Mouse (Mus musculus) hindbrain, embryonic 15.5 days (tissue): ENCODE data around the gene Slc38a6. TPM values are rescaled to one million over a fixed set of nuclear protein-coding genes. Genes with fewer than 3 reads are reported as not detected.
A peak's percentile ranks its signal among the peaks of the same experiment; 100 is the strongest.

Experiments used
- ATAC-seq: fragments of 200-750 bp; cut with Nextera tagmentation; 2 replicates; pipeline ENCODE4 v1.8.0; 2017; ENCODE audit warnings: low read depth, moderate number of reproducible peaks, moderate TSS enrichment; ENCODE audit not compliant: low FRiP score
- H3K27ac ChIP-seq: fragments of 300-500 bp; sonication (generic); replicated peaks from 2 replicates; pipeline ENCODE4 v1.5.1; 2015; ENCODE audit warnings: mild to moderate bottlenecking, inconsistent platforms
- H3K27me3 ChIP-seq: fragments of 300-500 bp; sonication (generic); 2 replicates; pipeline ENCODE4 v1.6.1; 2015; ENCODE audit warnings: control low read depth, inconsistent platforms
- H3K36me3 ChIP-seq: fragments of 300-500 bp; sonication (generic); 2 replicates; pipeline ENCODE4 v1.6.1; 2015; ENCODE audit warnings: control low read depth, inconsistent platforms
- H3K4me1 ChIP-seq: fragments of 300-500 bp; sonication (generic); replicated peaks from 2 replicates; pipeline ENCODE4 v1.6.1; 2015; ENCODE audit warnings: control low read depth, inconsistent platforms
- H3K4me2 ChIP-seq: fragments of 300-500 bp; sonication (generic); 2 replicates; pipeline ENCODE4 v1.6.1; 2015; ENCODE audit warnings: moderate library complexity, mild to moderate bottlenecking, inconsistent platforms
- H3K4me3 ChIP-seq: fragments of 300-500 bp; sonication (generic); 2 replicates; pipeline ENCODE4 v1.5.1; 2015; ENCODE audit warnings: mild to moderate bottlenecking, inconsistent platforms
- H3K9ac ChIP-seq: fragments of 300-500 bp; sonication (generic); 2 replicates; pipeline ENCODE4 v1.6.1; 2015; ENCODE audit warnings: inconsistent platforms
- H3K9me3 ChIP-seq: fragments of 300-500 bp; sonication (generic); 2 replicates; pipeline ENCODE4 v1.6.1; 2016; ENCODE audit warnings: control low read depth, inconsistent platforms
- WGBS: fragments of 180-500 bp; shearing (Covaris S2); methylation state at CpG from one replicate; pipeline ENCODE4 v1.1.7; 2015; 5-methylcytosine and 5-hydroxymethylcytosine counted together
- polyA plus RNA-seq: library from polyadenylated mRNA; unstranded; fragments of >200 nt; fragmentation: Nextera tagmentation; extraction: Ambion mirVana; gene quantifications from 2 replicates; pipeline ENCODE4 v1.2.1, GENCODE M21; 2015

Gene Slc38a6
- polyA plus RNA-seq, 1 experiment from 2014 or later, result 9.1 TPM

DNA sequence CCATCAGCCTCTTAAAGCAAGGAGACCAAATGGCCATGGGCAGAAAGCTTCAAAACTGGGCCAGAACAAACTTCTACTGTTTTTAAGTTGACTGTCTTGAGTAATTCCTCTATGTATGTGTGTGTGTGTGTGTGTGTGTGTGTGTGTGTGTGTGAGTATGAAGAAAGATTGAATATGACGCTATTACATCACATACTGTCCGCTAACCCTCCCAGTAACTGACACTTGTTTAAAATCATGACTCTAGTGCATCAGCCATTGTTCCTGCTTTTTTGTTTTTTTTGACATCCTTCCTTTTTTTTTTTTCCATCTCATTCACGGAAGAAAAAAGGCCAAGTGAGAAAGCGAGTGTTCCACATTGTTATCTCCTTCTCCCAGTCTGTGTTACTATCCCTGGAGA lies 72.9 kb downstream of the Slc38a6 start:
- no peaks in the 10 kb centered on the region for H3K36me3 ChIP-seq
- WGBS, result 70% methylated on average over 4 of the region's 4 CpGs
- ATAC-seq, result no peak

DNA sequence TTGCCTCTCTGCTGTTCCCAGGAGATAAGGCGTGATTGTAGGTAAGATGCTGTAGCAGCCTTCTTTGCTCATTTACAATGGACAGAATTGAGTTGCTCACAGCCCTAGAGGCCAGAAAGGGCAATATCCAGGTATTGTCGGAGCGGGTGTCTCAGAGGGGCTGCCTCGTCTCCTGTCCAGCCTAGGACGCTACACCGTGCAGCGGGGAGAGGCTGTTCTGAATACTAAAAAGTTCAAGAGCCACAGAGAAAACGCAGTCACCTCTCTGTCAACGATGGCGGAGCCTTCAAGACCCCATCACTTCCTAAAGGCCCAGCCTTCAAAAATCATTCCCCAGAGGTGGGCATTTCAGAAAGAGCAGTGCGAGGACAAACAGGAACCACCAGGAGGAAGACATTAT lies 74.6 kb downstream of the Slc38a6 start:
- Histone ChIP-seq H3K4me1 (no peaks in the 10 kb centered on the region), H3K9me3 (no peaks in the 10 kb centered on the region), H3K27me3 (no peaks in the 10 kb centered on the region), H3K4me2 (no peak overlapping the region), H3K9ac (no peak overlapping the region), H3K36me3 (no peaks in the 10 kb centered on the region), H3K27ac (no peak overlapping the region), H3K4me3 (no peak overlapping the region)
- WGBS, result 72% methylated on average over 11 of the region's 11 CpGs
- ATAC-seq, result no peak

More for the DNA sequence above, 72.9 kb downstream of the Slc38a6 start:
- Histone ChIP-seq H3K9ac (no peak overlapping the region), H3K4me3 (no peak overlapping the region), H3K9me3 (no peaks in the 10 kb centered on the region), H3K27me3 (no peaks in the 10 kb centered on the region), H3K4me2 (no peak overlapping the region), H3K4me1 (no peaks in the 10 kb centered on the region), H3K27ac (no peak overlapping the region)

DNA sequence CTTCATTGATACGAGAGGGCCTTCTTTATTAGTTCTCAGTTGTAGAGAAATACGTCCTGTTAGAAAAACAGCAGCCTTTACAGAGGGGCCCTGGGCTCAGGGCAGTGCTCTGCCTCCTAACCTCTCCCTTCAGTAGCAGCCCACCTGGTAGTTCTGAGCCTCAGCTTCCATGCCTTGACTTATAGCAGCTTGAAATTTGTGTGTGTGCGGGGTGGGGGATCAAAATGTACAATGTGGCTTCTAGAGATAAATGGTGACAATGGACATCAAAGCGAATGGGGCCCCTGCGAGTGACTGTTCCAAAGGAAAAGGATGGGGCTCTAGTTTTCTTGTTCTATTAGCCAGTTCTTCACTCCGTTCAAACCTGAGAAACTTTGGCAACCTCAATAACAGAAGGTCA lies 76.8 kb downstream of the Slc38a6 start:
- Histone ChIP-seq H3K27me3 (no peaks in the 10 kb centered on the region), H3K27ac (no peak overlapping the region), H3K36me3 (no peaks in the 10 kb centered on the region), H3K9me3 (no peaks in the 10 kb centered on the region), H3K4me3 (no peak overlapping the region), H3K4me1 (peaks cover 5% of the 10 kb centered on the region; the same call in 1 of the 2 replicates), H3K4me2 (no peak overlapping the region), H3K9ac (no peak overlapping the region)
- no peak for ATAC-seq
- WGBS, result 91% methylated on average over 6 of the region's 6 CpGs

DNA sequence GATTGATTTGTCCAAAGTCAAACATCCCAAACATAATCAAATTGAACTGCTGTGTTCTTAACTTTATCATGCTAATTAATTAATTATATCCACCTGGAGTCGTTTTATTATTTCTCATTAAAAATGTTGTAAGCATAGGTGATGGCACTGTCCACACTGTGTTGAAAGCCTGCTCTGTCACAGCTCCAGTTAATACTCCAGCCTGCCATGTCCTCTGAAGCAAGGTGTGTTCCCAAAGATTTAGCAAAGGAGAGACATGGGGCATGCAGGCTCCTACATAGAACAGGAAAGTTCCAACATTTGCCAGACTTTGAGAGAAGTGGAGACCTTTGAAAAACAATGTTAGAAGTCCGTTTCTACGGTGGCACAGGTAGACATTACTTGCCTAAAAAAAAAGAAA lies 77.4 kb downstream of the Slc38a6 start:
- Histone ChIP-seq H3K9ac (no peak overlapping the region), H3K27me3 (no peaks in the 10 kb centered on the region), H3K36me3 (no peaks in the 10 kb centered on the region), H3K9me3 (no peaks in the 10 kb centered on the region), H3K4me2 (no peak overlapping the region), H3K4me1 (peaks cover 5% of the 10 kb centered on the region; the same call in 1 of the 2 replicates), H3K27ac (no peak overlapping the region), H3K4me3 (no peak overlapping the region)
- no peak for ATAC-seq
- WGBS, result 95% methylated on average over 3 of the region's 3 CpGs

DNA sequence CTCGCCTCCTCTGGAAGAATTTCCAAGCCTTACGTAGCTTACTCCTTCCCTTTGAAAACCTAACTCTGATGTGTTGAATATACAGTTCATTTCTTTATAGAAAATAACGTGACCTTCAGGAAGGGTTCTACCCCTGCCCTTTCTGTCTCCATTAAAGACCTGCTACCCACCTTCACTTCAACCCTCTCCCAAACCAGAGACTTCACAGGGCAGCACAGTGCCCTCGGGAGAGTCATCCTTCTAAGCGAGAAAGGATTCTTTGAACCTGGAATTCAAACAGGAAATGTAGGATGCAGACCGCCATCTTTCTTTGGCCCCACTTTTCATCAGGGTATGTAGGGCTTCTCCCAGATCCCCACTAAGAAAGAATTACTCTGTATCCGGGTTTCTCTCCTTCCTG lies 80.0 kb downstream of the Slc38a6 start:
- no peaks in the 10 kb centered on the region for H3K36me3 ChIP-seq
- H3K9me3 ChIP-seq, result no peaks in the 10 kb centered on the region
- ATAC-seq, result no peak
- no peaks in the 10 kb centered on the region for H3K27me3 ChIP-seq
- WGBS, result 95% methylated on average over 7 of the region's 7 CpGs
- H3K9ac ChIP-seq, result no peak overlapping the region
- H3K4me3 ChIP-seq, result no peak overlapping the region
- H3K4me1 ChIP-seq, result peaks cover 16% of the 10 kb centered on the region
- H3K27ac ChIP-seq, result no peak overlapping the region
- no peak overlapping the region for H3K4me2 ChIP-seq

DNA sequence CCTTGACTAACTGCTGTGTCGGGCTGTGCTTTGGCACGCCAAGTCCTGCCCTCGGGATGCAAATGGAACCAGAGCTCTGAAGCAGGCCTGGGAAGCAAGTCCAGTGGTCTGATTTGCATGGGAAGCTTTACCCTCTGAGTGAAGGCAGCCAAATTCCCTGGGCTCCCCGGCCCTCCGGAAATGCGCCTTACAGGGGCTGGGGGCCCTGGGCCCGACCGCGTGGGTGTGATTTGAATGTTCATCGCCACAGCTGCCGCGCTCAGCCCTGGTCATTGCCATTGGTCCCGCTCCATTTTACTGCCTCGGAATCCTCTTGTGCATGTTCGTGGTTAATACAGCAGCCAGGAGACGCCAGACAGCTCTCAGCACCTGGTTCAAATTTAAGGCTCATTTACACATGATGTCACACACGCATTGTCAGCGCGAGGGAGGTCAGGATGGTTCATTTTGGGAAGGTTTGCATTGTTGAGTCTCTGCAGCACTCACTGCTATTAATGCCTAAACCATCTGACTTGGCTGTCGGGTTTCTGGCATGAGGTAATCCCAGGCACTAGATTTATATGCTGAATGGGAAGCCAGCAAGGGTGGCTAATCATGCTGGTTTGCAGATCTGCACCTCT lies 81.0 kb downstream of the Slc38a6 start:
- Histone ChIP-seq H3K4me3 (no peak overlapping the region), H3K4me2 (peak overlapping the region; percentile 6; the same call in 1 of the 2 replicates), H3K9ac (no peak overlapping the region), H3K4me1 (peaks cover 16% of the 10 kb centered on the region), H3K27me3 (no peaks in the 10 kb centered on the region), H3K9me3 (no peaks in the 10 kb centered on the region), H3K27ac (no peak overlapping the region), H3K36me3 (no peaks in the 10 kb centered on the region)
- peak; percentile 77 for ATAC-seq
- 24% methylated on average over 20 of the region's 20 CpGs for WGBS

DNA sequence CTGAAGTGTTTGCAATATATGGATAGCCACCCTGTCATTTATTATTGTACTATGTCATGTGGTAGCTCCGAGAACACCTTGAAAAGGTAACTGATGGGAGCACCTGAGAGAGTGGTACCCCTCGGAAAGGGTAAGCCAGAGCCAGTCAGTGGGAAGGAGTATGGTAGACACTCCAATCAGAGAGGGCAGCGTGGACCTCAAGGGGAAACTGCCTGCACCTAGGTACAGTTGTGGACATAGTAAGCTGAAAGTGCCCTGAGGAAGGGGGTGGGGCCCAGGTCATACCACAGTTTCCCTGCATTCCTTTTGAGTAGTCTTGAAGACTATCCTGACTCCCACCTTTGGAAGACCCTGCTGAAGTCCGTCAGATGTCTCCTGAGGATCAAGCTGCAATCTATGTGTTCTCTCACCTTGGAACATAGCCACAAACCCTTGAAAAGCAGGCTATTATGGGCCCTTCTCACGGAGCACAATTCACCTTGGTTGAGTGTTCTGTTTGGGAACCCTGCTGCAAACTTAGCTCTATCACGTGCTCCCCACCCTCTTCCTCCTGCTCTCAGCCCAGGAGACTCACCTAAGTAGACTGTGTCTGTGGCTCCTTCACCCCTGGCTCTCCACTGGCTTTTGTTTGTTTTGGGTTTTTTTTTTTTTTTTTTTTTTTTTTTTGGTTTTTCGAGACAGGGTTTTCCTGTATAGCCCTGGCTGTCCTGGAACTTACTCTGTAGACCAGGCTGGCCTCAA lies 82.5 kb downstream of the Slc38a6 start:
- H3K27me3 ChIP-seq, result no peaks in the 10 kb centered on the region
- no peak overlapping the region for H3K4me2 ChIP-seq
- H3K9ac ChIP-seq, result no peak overlapping the region
- no peak for ATAC-seq
- H3K27ac ChIP-seq, result no peak overlapping the region
- 90% methylated on average over 7 of the region's 7 CpGs for WGBS
- H3K36me3 ChIP-seq, result no peaks in the 10 kb centered on the region
- no peak overlapping the region for H3K4me3 ChIP-seq
- H3K9me3 ChIP-seq, result no peaks in the 10 kb centered on the region
- peaks cover 16% of the 10 kb centered on the region for H3K4me1 ChIP-seq

DNA sequence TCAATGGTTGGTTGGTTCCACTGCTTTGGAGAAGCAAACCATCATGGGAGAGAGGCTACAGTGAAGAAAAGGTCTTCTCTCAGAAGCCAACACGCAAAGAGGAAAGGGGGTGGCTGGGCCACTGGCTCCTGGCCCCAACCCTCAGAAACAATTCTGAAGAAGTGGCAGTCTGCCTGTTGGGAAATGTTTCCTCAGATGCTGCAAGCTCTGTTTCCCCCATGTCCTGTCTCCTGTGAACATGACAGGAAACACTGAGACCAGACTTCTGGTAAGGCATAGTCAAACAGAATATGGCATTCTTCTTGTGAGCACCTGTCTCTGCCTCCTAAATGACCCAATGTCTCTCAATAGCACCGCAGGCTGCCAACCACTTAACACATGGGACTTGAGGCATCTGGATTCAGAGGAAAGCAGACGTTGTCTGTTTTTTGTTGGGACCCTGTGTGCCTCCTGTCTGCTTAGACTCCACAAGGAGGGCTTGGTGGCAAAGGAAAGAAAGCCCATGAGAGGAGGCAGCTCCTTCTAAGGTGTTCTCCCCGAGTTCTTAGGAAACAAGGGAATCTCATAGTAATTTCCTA lies 83.9 kb downstream of the Slc38a6 start:
- Histone ChIP-seq H3K9me3 (no peaks in the 10 kb centered on the region), H3K9ac (no peak overlapping the region), H3K27ac (no peak overlapping the region), H3K4me2 (no peak overlapping the region), H3K36me3 (no peaks in the 10 kb centered on the region), H3K27me3 (no peaks in the 10 kb centered on the region), H3K4me3 (no peak overlapping the region), H3K4me1 (peaks cover 16% of the 10 kb centered on the region)
- WGBS, result 73% methylated on average over 4 of the region's 4 CpGs
- no peak for ATAC-seq

DNA sequence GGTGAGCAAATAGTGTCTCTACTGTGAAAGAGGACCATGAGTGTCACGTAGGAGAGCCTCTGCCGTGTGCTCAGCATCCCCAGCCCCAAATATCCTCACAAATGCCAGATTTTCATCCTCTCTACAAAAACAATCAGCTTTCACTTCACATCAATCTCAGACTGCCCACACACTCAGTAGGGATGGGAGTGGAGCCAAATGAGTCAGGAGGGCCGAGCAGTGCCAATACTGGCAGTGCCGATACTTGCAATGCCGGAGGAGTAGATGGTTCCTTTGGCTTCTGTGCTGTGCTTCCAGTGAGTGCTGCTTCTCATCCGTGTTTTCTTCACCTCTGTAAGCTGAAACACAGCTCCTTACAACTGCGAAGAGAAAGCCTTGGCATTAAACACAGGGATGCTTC lies 84.6 kb downstream of the Slc38a6 start:
- peaks cover 16% of the 10 kb centered on the region for H3K4me1 ChIP-seq
- peak; percentile 38; the same call in 1 of the 2 replicates for ATAC-seq
- no peak overlapping the region for H3K9ac ChIP-seq
- no peaks in the 10 kb centered on the region for H3K27me3 ChIP-seq
- no peak overlapping the region for H3K27ac ChIP-seq
- no peak overlapping the region for H3K4me3 ChIP-seq
- WGBS, result 60% methylated on average over 7 of the region's 7 CpGs
- no peak overlapping the region for H3K4me2 ChIP-seq
- no peaks in the 10 kb centered on the region for H3K9me3 ChIP-seq
- no peaks in the 10 kb centered on the region for H3K36me3 ChIP-seq

DNA sequence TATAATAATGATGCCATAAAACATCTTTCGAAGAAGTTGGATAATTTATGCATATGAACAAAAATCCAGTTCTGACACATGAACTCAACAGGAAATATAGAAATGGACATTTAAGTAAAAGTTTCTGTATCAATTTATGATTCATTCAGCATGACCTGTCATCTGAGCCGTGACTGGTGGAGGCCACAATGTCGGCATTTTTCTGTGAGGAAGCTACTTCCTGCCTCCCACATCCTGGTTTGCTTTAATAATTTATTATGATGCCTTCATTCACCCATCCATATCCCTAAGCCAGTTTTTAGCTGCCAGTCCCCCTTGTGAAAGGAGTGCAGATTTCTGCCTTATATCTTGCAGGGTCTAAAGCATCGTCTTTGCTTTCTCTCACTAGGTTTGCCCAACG lies 91.4 kb downstream of the Slc38a6 start:
- 90% methylated on average over 5 of the region's 5 CpGs for WGBS
- no peak overlapping the region for H3K4me3 ChIP-seq

DNA sequence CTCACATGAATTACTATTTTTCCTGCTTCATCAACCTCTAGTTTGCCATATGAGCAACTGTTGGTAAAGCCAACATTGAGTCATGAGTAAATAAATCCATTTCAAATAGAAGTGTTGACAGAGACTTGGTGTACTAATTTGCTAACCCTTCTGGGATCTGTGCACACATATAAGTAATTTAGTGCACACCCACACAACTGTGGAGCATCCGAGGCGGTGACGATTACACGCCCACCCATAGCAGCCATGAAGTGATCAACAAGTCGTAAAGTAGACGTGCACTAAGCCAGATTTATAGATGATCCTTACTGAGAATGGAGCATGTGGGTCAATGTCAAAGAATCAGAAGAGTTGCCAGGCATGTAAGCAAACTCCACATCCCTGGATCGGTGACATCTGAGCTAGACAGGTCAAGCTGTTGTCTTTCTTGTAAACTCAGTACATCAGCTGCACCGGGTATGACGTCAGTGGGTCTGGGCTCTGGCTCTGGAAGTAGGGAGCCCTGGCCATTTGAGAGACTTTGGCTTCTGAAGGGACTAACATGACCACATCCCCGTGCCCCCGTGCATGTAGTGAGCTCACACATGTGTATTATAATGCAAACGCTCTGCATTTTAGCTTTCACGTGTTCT lies 92.3 kb downstream of the Slc38a6 start:
- 86% methylated on average over 13 of the region's 13 CpGs for WGBS
- H3K9me3 ChIP-seq, result no peaks in the 10 kb centered on the region
- H3K9ac ChIP-seq, result no peak overlapping the region
- no peak overlapping the region for H3K4me3 ChIP-seq
- H3K36me3 ChIP-seq, result no peaks in the 10 kb centered on the region
- no peaks in the 10 kb centered on the region for H3K27me3 ChIP-seq
- no peaks in the 10 kb centered on the region for H3K4me1 ChIP-seq
- H3K4me2 ChIP-seq, result no peak overlapping the region
- no peak for ATAC-seq
- no peak overlapping the region for H3K27ac ChIP-seq

More for the DNA sequence above, 91.4 kb downstream of the Slc38a6 start:
- no peaks in the 10 kb centered on the region for H3K36me3 ChIP-seq
- ATAC-seq, result no peak
- no peaks in the 10 kb centered on the region for H3K9me3 ChIP-seq
- H3K9ac ChIP-seq, result no peak overlapping the region
- H3K27me3 ChIP-seq, result no peaks in the 10 kb centered on the region
- H3K4me1 ChIP-seq, result no peaks in the 10 kb centered on the region
- H3K27ac ChIP-seq, result no peak overlapping the region
- H3K4me2 ChIP-seq, result no peak overlapping the region

DNA sequence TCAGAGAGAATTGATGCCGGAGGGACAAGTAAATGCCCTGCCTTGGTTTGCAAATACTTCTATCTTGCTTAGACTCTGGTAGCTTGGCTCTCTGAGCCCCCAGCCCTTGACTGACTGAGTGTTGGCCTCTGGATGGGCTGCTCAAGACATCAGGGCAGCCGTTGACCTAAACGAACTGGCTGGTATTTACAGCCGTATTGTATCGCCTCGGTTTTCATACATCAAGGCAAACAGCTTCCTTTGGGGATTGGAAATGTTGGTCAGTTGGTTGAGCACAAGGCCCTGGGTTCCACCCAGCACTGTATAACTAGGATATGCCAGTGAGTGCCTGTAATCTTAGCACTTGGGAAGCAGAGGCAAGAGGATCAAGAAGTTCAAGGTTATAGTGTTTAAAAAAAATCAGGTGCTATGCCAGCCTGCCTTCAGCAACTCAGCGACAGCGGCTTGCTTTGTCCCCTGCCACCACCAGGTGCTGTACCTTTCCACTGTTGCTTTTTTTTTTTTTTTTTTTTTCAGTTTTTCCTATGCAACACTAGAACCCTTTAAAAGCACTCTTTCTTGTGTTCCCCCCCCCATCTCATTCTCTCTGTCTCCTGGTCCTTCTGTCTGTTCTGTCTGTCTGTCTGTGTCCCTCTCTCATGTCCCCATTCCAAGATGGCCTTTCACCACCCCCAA lies 94.2 kb downstream of the Slc38a6 start:
- 89% methylated on average over 8 of the region's 8 CpGs for WGBS
- Histone ChIP-seq H3K9me3 (no peaks in the 10 kb centered on the region), H3K4me1 (no peaks in the 10 kb centered on the region), H3K4me3 (no peak overlapping the region), H3K27me3 (no peaks in the 10 kb centered on the region), H3K36me3 (no peaks in the 10 kb centered on the region), H3K27ac (no peak overlapping the region), H3K4me2 (no peak overlapping the region), H3K9ac (no peak overlapping the region)
- no peak for ATAC-seq
